Mouse (Mus musculus) testis, adult 2 months (tissue): ENCODE results near the gene Slc22a23. TPM values are rescaled to one million over a fixed set of nuclear protein-coding genes. Genes with fewer than 3 reads are reported as not detected.

ENCODE experiments used
- H3K27ac ChIP-seq: fragments of 200-500 bp; 2 replicates; pipeline ENCODE4 v1.5.1; 2012; ENCODE audit warnings: low read depth, low read length; ENCODE audit not compliant: control insufficient read depth, insufficient read depth
- H3K27me3 ChIP-seq: fragments of 200-500 bp; 2 replicates; pipeline ENCODE4 v1.6.1; 2012; ENCODE audit warnings: mild to moderate bottlenecking, low read length, moderate library complexity; ENCODE audit not compliant: control insufficient read depth, insufficient read depth
- H3K36me3 ChIP-seq: fragments of 200-500 bp; 2 replicates; pipeline ENCODE4 v1.6.1; 2012; ENCODE audit warnings: mild to moderate bottlenecking, low read length; ENCODE audit not compliant: control insufficient read depth, insufficient read depth
- H3K4me1 ChIP-seq: fragments of 200-500 bp; 2 replicates; pipeline ENCODE4 v1.6.1; 2012; ENCODE audit warnings: low read length; ENCODE audit not compliant: control insufficient read depth, insufficient read depth
- H3K4me3 ChIP-seq: fragments of 200-500 bp; 2 replicates; pipeline ENCODE4 v1.5.1; 2012; ENCODE audit warnings: low read depth, mild to moderate bottlenecking, low read length, moderate library complexity, mixed read lengths; ENCODE audit not compliant: control insufficient read depth
- CTCF ChIP-seq: fragments of 200-500 bp; IDR thresholded peaks from 2 replicates; pipeline ENCODE4 v1.5.1; 2012; ENCODE audit warnings: low read depth, mild to moderate bottlenecking, inconsistent platforms, low read length, moderate library complexity; ENCODE audit not compliant: control insufficient read depth, insufficient read depth, insufficient replicate concordance
- POLR2A ChIP-seq: fragments of 200-500 bp; IDR thresholded peaks from 2 replicates; pipeline ENCODE4 v1.6.1; 2012; ENCODE audit warnings: low read depth, mild to moderate bottlenecking, inconsistent platforms, low read length, moderate library complexity; ENCODE audit not compliant: control insufficient read depth
- polyA plus RNA-seq: library from polyadenylated mRNA; depleted of rRNA; stranded (reverse); fragments of >200 nt; gene quantifications from 2 replicates; pipeline ENCODE4 v1.2.3, GENCODE M21; 2012

The Slc22a23 gene
- polyA plus RNA-seq, 1 experiment, result 6.8 TPM

- TF ChIP-seq CTCF (no peak), POLR2A (no peak)
- no peak overlapping the region for H3K4me3 ChIP-seq
- H3K27ac ChIP-seq, result no peak overlapping the region
- peaks cover 8% of the 10 kb centered on the region for H3K4me1 ChIP-seq
- H3K36me3 ChIP-seq, result no peaks in the 10 kb centered on the region
- no peaks in the 10 kb centered on the region for H3K27me3 ChIP-seq
Observed at GRCm38 (mm10) chr13:34154931-34155272, 190.1 kb downstream of the Slc22a23 start.

- peaks cover 8% of the 10 kb centered on the region for H3K4me1 ChIP-seq
- H3K36me3 ChIP-seq, result no peaks in the 10 kb centered on the region
- no peaks in the 10 kb centered on the region for H3K27me3 ChIP-seq
- no peak overlapping the region; the same call in 1 of the 2 replicates for H3K4me3 ChIP-seq
- no peak overlapping the region for H3K27ac ChIP-seq
- TF ChIP-seq CTCF (peak; percentile 38; the same call in 1 of the 2 replicates), POLR2A (no peak)
Observed at GRCm38 (mm10) chr13:34154217-34154930, 190.6 kb downstream of the Slc22a23 start.

GRCm38 (mm10) chr13:34153254-34154011, 191.5 kb downstream of the Slc22a23 start:
- H3K4me1 ChIP-seq, result peaks cover 12% of the 10 kb centered on the region
- H3K36me3 ChIP-seq, result no peaks in the 10 kb centered on the region
- no peak overlapping the region for H3K27ac ChIP-seq

GRCm38 (mm10) chr13:34152695-34153094, 192.3 kb downstream of the Slc22a23 start:
- Histone ChIP-seq H3K36me3 (no peaks in the 10 kb centered on the region), H3K27ac (no peak overlapping the region), H3K4me3 (no peak overlapping the region), H3K27me3 (no peaks in the 10 kb centered on the region; the same call in 1 of the 2 replicates), H3K4me1 (peaks cover 12% of the 10 kb centered on the region)
- TF ChIP-seq POLR2A, result no peak

More at GRCm38 (mm10) chr13:34153254-34154011, 191.5 kb downstream of the Slc22a23 start:
- no peaks in the 10 kb centered on the region; the same call in 1 of the 2 replicates for H3K27me3 ChIP-seq
- TF ChIP-seq CTCF, result no peak
- no peak for TF ChIP-seq POLR2A
- H3K4me3 ChIP-seq, result peak overlapping the region; percentile 56

- no peaks in the 10 kb centered on the region for H3K36me3 ChIP-seq
- no peak for TF ChIP-seq CTCF
- no peak for TF ChIP-seq POLR2A
- no peak overlapping the region for H3K4me3 ChIP-seq
- no peak overlapping the region for H3K27ac ChIP-seq
- no peaks in the 10 kb centered on the region; the same call in 1 of the 2 replicates for H3K27me3 ChIP-seq
- H3K4me1 ChIP-seq, result peaks cover 12% of the 10 kb centered on the region
Observed at GRCm38 (mm10) chr13:34151425-34151824, 193.6 kb downstream of the Slc22a23 start.

- Histone ChIP-seq H3K4me1 (peaks cover 12% of the 10 kb centered on the region), H3K36me3 (no peaks in the 10 kb centered on the region), H3K27me3 (no peaks in the 10 kb centered on the region; the same call in 1 of the 2 replicates), H3K27ac (no peak overlapping the region), H3K4me3 (no peak overlapping the region)
- TF ChIP-seq CTCF, result no peak
- no peak for TF ChIP-seq POLR2A
Observed at GRCm38 (mm10) chr13:34150271-34151027, 194.5 kb downstream of the Slc22a23 start.
